Mouse (Mus musculus) ES-Bruce4 (cell line): ENCODE data around the gene Hist1h2bp. TPM values are rescaled to one million over a fixed set of nuclear protein-coding genes. Genes with fewer than 3 reads are reported as not detected.
"Not testable (repeated sequence)": the region's sequence is repeated elsewhere in the genome, so short reads cannot be mapped to it uniquely, and the experiment has no call there.

Source experiments
- H3K27ac ChIP-seq: 2 replicates; pipeline ENCODE4 v1.5.1; 2012; ENCODE audit warnings: low read length, inconsistent platforms; ENCODE audit not compliant: insufficient read depth
- H3K27me3 ChIP-seq: 2 replicates; pipeline ENCODE4 v1.6.1; 2012; ENCODE audit warnings: mild to moderate bottlenecking, low read length, inconsistent platforms; ENCODE audit not compliant: control insufficient read depth, poor library complexity, insufficient read depth, severe bottlenecking
- H3K36me3 ChIP-seq: 2 replicates; pipeline ENCODE4 v1.6.1; 2012; ENCODE audit warnings: inconsistent platforms, mild to moderate bottlenecking, low read length, moderate library complexity; ENCODE audit not compliant: control insufficient read depth, poor library complexity, insufficient read depth, severe bottlenecking
- H3K4me1 ChIP-seq: one replicate; pipeline ENCODE4 v1.8.1; 2011; ENCODE audit warnings: low read length; ENCODE audit not compliant: control insufficient read depth, insufficient read depth
- H3K4me3 ChIP-seq: 2 replicates; pipeline ENCODE4 v1.5.1; 2011; ENCODE audit warnings: low read depth, mild to moderate bottlenecking, low read length
- H3K9ac ChIP-seq: 2 replicates; pipeline ENCODE4 v1.6.1; 2012; ENCODE audit warnings: low read depth, mild to moderate bottlenecking, inconsistent platforms; ENCODE audit not compliant: poor library complexity, severe bottlenecking
- H3K9me3 ChIP-seq: replicated peaks from 2 replicates; pipeline ENCODE4 v1.6.1; 2012; ENCODE audit warnings: mild to moderate bottlenecking, low read length, inconsistent platforms; ENCODE audit not compliant: control insufficient read depth, poor library complexity, insufficient read depth, severe bottlenecking
- CTCF ChIP-seq: IDR thresholded peaks from one replicate; pipeline ENCODE4 v1.8.1; 2011; ENCODE audit warnings: low read depth, low read length
- EP300 ChIP-seq: IDR thresholded peaks from 2 replicates; pipeline ENCODE4 v1.6.1; 2011; ENCODE audit warnings: low read depth, low read length; ENCODE audit not compliant: insufficient read depth
- POLR2A ChIP-seq: IDR thresholded peaks from one replicate; pipeline ENCODE4 v1.8.1; 2011; ENCODE audit warnings: low read length; ENCODE audit not compliant: insufficient read depth
- polyA plus RNA-seq: library from polyadenylated mRNA; stranded (reverse); fragments of >200 nt; gene quantifications from 2 replicates; pipeline ENCODE4 v1.2.4, GENCODE M21; 2011; ENCODE audit warnings: low read depth; ENCODE audit not compliant: missing spikeins, insufficient read depth, insufficient read length

The Hist1h2bp gene
- polyA plus RNA-seq, 1 experiment: 2.5 TPM

- H3K27ac ChIP-seq: no peak overlapping the region
Measured at GRCm38 (mm10) chr13:21789925-21790324, 2.7 kb downstream of the Hist1h2bp start.

GRCm38 (mm10) chr13:21790601-21791283 lies 3.5 kb downstream of the Hist1h2bp start:
- Histone ChIP-seq H3K4me1 (peaks cover 1% of the 10 kb centered on the region), H3K27me3 (no peaks in the 10 kb centered on the region), H3K36me3 (no peaks in the 10 kb centered on the region), H3K27ac (no peak overlapping the region), H3K9ac (peak overlapping the region; percentile 83), H3K4me3 (no peak overlapping the region), H3K9me3 (no peaks in the 10 kb centered on the region)
- TF ChIP-seq EP300: no peak
- TF ChIP-seq POLR2A: no peak
- TF ChIP-seq CTCF: no peak

More at GRCm38 (mm10) chr13:21789925-21790324, 2.7 kb downstream of the Hist1h2bp start:
- H3K9me3 ChIP-seq: no peaks in the 10 kb centered on the region
- no peaks in the 10 kb centered on the region for H3K27me3 ChIP-seq
- TF ChIP-seq POLR2A: no peak
- TF ChIP-seq EP300: no peak
- TF ChIP-seq CTCF: no peak
- H3K4me3 ChIP-seq: no peak overlapping the region
- peaks cover 1% of the 10 kb centered on the region for H3K4me1 ChIP-seq
- H3K36me3 ChIP-seq: no peaks in the 10 kb centered on the region
- no peak overlapping the region for H3K9ac ChIP-seq

GRCm38 (mm10) chr13:21795584-21795983 lies 8.3 kb downstream of the Hist1h2bp start:
- no peak overlapping the region for H3K9ac ChIP-seq
- no peak for TF ChIP-seq POLR2A
- H3K36me3 ChIP-seq: no peaks in the 10 kb centered on the region
- H3K4me1 ChIP-seq: no peaks in the 10 kb centered on the region
- no peaks in the 10 kb centered on the region for H3K9me3 ChIP-seq
- H3K4me3 ChIP-seq: no peak overlapping the region
- no peak overlapping the region for H3K27ac ChIP-seq
- H3K27me3 ChIP-seq: no peaks in the 10 kb centered on the region

DNA sequence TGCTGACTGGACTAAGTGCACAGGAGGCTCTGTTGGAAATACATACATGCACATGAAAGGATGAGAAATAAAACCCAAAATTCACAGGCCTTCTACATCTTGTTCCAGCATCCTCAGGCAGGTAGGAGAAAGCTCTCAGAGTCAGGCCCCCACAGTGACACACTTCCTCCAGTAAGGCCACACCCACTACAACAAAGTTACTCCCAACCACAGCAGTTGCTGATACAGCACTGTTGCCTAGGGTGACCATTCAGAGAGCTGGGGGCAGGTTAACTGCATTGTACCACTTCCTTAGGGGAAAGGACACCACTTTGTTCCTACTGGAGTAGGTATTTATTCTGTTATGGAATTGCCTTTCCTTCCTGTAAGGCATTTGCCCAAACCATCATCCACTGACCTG lies 9.9 kb downstream of the Hist1h2bp start:
- H3K9ac ChIP-seq, H3K4me1 ChIP-seq, H3K9me3 ChIP-seq, H3K27ac ChIP-seq, H3K27me3 ChIP-seq, H3K4me3 ChIP-seq, H3K36me3 ChIP-seq: not testable (repeated sequence)

- not testable (repeated sequence) for H3K27me3 ChIP-seq, H3K36me3 ChIP-seq, H3K4me1 ChIP-seq, H3K9me3 ChIP-seq, H3K4me3 ChIP-seq, H3K27ac ChIP-seq, H3K9ac ChIP-seq
Measured at GRCm38 (mm10) chr13:21803058-21803457, 15.8 kb downstream of the Hist1h2bp start.

DNA sequence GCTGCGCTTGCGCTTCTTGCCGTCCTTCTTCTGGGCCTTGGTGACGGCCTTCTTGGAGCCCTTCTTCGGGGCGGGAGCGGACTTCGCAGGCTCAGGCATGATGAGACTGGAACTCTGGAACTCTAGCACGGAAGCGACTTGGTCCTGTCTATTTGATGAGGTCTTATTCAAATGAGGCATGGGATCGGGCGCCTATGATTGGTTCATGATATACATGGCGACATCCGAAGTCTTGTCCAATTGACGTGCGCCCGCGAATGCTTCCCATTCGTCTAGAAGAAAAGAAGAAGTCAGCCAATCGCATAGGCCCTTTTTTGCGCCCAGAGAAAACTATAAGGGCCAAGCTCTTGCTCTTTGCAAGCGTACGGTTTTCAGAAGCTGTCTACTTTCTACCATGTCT lies 22.8 kb downstream of the Hist1h2bp start, which contains the start of the genes Hist1h2bq and Hist1h2ao:
Gene Hist1h2bq (minus strand): TSS at position 125 of the 400 bp plus-strand sequence.
Gene Hist1h2ao (plus strand): TSS at position 393 of the 400 bp plus-strand sequence.
- H3K27ac ChIP-seq, H3K9me3 ChIP-seq, H3K27me3 ChIP-seq, H3K4me3 ChIP-seq, H3K4me1 ChIP-seq, H3K36me3 ChIP-seq, H3K9ac ChIP-seq: not testable (repeated sequence)

DNA sequence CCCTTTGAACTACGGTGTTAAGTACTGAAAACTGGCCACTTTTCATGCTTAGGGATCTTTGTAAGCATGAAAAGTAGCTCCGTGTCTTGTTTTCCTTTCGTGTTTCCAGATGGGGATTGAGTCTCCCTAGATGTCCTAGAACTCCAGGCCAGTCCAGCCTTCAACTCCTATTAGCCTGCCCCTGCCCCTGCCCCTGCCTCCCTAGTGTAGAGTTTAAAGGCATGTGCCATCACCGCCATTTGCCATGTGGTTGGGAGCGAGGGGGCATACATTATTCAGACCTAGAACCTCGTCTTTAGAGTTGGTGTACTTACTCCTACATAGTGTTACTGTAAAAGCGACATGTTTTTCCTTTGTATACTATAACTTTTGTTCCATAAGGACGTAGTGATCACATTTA lies 23.8 kb downstream of the Hist1h2bp start:
- H3K27ac ChIP-seq, H3K27me3 ChIP-seq, H3K9ac ChIP-seq, H3K9me3 ChIP-seq, H3K4me1 ChIP-seq, H3K36me3 ChIP-seq, H3K4me3 ChIP-seq: not testable (repeated sequence)

DNA sequence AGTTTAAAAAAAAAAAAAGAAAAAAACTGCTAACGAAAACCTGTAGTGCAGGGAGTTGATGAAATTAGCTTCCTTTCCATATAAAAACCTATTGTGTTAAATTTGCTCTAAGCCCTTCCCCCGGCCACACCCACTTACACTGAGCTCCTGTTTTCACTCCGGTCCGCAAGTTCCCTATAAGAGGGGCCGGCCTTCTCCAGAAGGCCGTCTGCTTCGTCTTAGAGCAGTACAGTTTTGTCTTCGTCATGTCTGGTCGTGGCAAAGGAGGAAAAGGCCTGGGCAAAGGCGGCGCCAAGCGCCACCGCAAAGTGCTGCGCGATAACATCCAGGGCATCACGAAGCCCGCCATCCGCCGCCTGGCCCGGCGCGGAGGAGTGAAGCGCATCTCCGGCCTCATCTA lies 24.3 kb downstream of the Hist1h2bp start, which contains the start of gene Hist1h4m:
Gene Hist1h4m (plus strand): TSS at position 208 of the 400 bp plus-strand sequence.
- not testable (repeated sequence) for H3K9me3 ChIP-seq, H3K27me3 ChIP-seq, H3K36me3 ChIP-seq, H3K4me3 ChIP-seq, H3K4me1 ChIP-seq
- H3K27ac ChIP-seq: peak within 1 kb of the TSS; percentile 48
- peak within 1 kb of the TSS; percentile 68; the same call in 1 of the 2 replicates for H3K9ac ChIP-seq

GRCm38 (mm10) chr13:21812092-21812491 lies 24.8 kb downstream of the Hist1h2bp start:
- H3K9ac ChIP-seq: peak overlapping the region; percentile 68; the same call in 1 of the 2 replicates
- H3K27me3 ChIP-seq, H3K4me1 ChIP-seq, H3K4me3 ChIP-seq, H3K9me3 ChIP-seq, H3K36me3 ChIP-seq: not testable (repeated sequence)
- H3K27ac ChIP-seq: peak overlapping the region; percentile 48
